Mouse (Mus musculus): Measurements from ENCODE around the gene Lyrm7. TPM values are rescaled to one million over a fixed set of nuclear protein-coding genes. Genes with fewer than 3 reads are reported as not detected.

Gene Lyrm7
- polyA plus RNA-seq, 1 experiment from 2014 or later = 6.1 TPM

- Histone ChIP-seq H3K27me3 (no peaks in the 10 kb centered on the region), H3K36me3 (no peaks in the 10 kb centered on the region), H3K4me2 (no peak overlapping the region), H3K27ac (no peak overlapping the region), H3K4me1 (replicated peaks) (no peaks in the 10 kb centered on the region), H3K9me3 (no peaks in the 10 kb centered on the region), H3K9ac (replicated peaks) (no peak overlapping the region), H3K4me3 (replicated peaks) (no peak overlapping the region)
- ATAC-seq (ENCODE audit: insufficient number of reproducible peaks, insufficient read depth, low FRiP score, low TSS enrichment, low read depth) = no peak
- WGBS = 54% methylated on average over 9 of the region's 9 CpGs
Measured at GRCm38 (mm10) chr11:54844424-54844823, 16.3 kb downstream of the Lyrm7 start.

- H3K4me1 ChIP-seq (replicated peaks) = no peaks in the 10 kb centered on the region
- no peak for ATAC-seq (ENCODE audit: insufficient number of reproducible peaks, insufficient read depth, low FRiP score, low TSS enrichment, low read depth)
Measured at GRCm38 (mm10) chr11:54840891-54841290, 19.8 kb downstream of the Lyrm7 start.

GRCm38 (mm10) chr11:54839696-54840095, 21.0 kb downstream of the Lyrm7 start:
- H3K4me1 ChIP-seq (replicated peaks) = no peaks in the 10 kb centered on the region
- no peaks in the 10 kb centered on the region for H3K36me3 ChIP-seq
- no peak overlapping the region for H3K9ac ChIP-seq (replicated peaks)
- H3K27me3 ChIP-seq = no peaks in the 10 kb centered on the region
- 83% methylated on average over 4 of the region's 4 CpGs for WGBS
- no peak for ATAC-seq (ENCODE audit: insufficient number of reproducible peaks, insufficient read depth, low FRiP score, low TSS enrichment, low read depth)
- H3K4me2 ChIP-seq = no peak overlapping the region
- no peaks in the 10 kb centered on the region for H3K9me3 ChIP-seq
- H3K4me3 ChIP-seq (replicated peaks) = no peak overlapping the region
- H3K27ac ChIP-seq = no peak overlapping the region

More at GRCm38 (mm10) chr11:54840891-54841290, 19.8 kb downstream of the Lyrm7 start:
- Histone ChIP-seq H3K9ac (replicated peaks) (no peak overlapping the region), H3K4me3 (replicated peaks) (no peak overlapping the region), H3K9me3 (no peaks in the 10 kb centered on the region), H3K36me3 (no peaks in the 10 kb centered on the region), H3K4me2 (no peak overlapping the region), H3K27me3 (no peaks in the 10 kb centered on the region), H3K27ac (no peak overlapping the region)
- 90% methylated on average over 11 of the region's 11 CpGs for WGBS

GRCm38 (mm10) chr11:54836106-54836505, 24.6 kb downstream of the Lyrm7 start:
- whole genome bisulfite sequencing = 78% methylated on average over 9 of the region's 9 CpGs
- H3K4me2 ChIP-seq = no peak overlapping the region

GRCm38 (mm10) chr11:54834596-54834995, 26.1 kb downstream of the Lyrm7 start:
- Histone ChIP-seq H3K4me3 (replicated peaks) (no peak overlapping the region), H3K9ac (replicated peaks) (no peak overlapping the region), H3K27me3 (no peaks in the 10 kb centered on the region), H3K27ac (no peak overlapping the region), H3K4me2 (no peak overlapping the region), H3K36me3 (no peaks in the 10 kb centered on the region), H3K4me1 (replicated peaks) (no peaks in the 10 kb centered on the region), H3K9me3 (no peaks in the 10 kb centered on the region)
- WGBS = 56% methylated on average over 2 of the region's 2 CpGs
- ATAC-seq (ENCODE audit: insufficient number of reproducible peaks, insufficient read depth, low FRiP score, low TSS enrichment, low read depth) = no peak

More at GRCm38 (mm10) chr11:54836106-54836505, 24.6 kb downstream of the Lyrm7 start:
- H3K4me1 ChIP-seq (replicated peaks) = no peaks in the 10 kb centered on the region
- no peak overlapping the region for H3K9ac ChIP-seq (replicated peaks)
- no peak overlapping the region for H3K27ac ChIP-seq
- no peaks in the 10 kb centered on the region for H3K27me3 ChIP-seq
- H3K9me3 ChIP-seq = no peaks in the 10 kb centered on the region
- no peak overlapping the region for H3K4me3 ChIP-seq (replicated peaks)
- ATAC-seq (ENCODE audit: insufficient number of reproducible peaks, insufficient read depth, low FRiP score, low TSS enrichment, low read depth) = no peak
- H3K36me3 ChIP-seq = no peaks in the 10 kb centered on the region

- Histone ChIP-seq H3K4me2 (no peak overlapping the region), H3K9me3 (no peaks in the 10 kb centered on the region), H3K36me3 (no peaks in the 10 kb centered on the region), H3K9ac (replicated peaks) (no peak overlapping the region), H3K27ac (no peak overlapping the region), H3K4me3 (replicated peaks) (no peak overlapping the region), H3K4me1 (replicated peaks) (no peaks in the 10 kb centered on the region), H3K27me3 (no peaks in the 10 kb centered on the region)
- 85% methylated on average over 4 of the region's 4 CpGs for WGBS
- ATAC-seq (ENCODE audit: insufficient number of reproducible peaks, insufficient read depth, low FRiP score, low TSS enrichment, low read depth) = no peak
Measured at GRCm38 (mm10) chr11:54833833-54834232, 26.9 kb downstream of the Lyrm7 start.

- H3K4me1 ChIP-seq (replicated peaks) = no peaks in the 10 kb centered on the region
- H3K27ac ChIP-seq = no peak overlapping the region
- no peaks in the 10 kb centered on the region for H3K36me3 ChIP-seq
- ATAC-seq (ENCODE audit: insufficient number of reproducible peaks, insufficient read depth, low FRiP score, low TSS enrichment, low read depth) = no peak
- no peak overlapping the region for H3K4me2 ChIP-seq
- no peaks in the 10 kb centered on the region for H3K27me3 ChIP-seq
- peaks cover 14% of the 10 kb centered on the region for H3K9me3 ChIP-seq
- WGBS = 92% methylated on average over 8 of the region's 8 CpGs
- no peak overlapping the region for H3K9ac ChIP-seq (replicated peaks)
- H3K4me3 ChIP-seq (replicated peaks) = no peak overlapping the region
Measured at GRCm38 (mm10) chr11:54826819-54827218, 33.9 kb downstream of the Lyrm7 start.

- H3K9me3 ChIP-seq = peaks cover 14% of the 10 kb centered on the region
- H3K9ac ChIP-seq (replicated peaks) = no peak overlapping the region
- no peak for ATAC-seq (ENCODE audit: insufficient number of reproducible peaks, insufficient read depth, low FRiP score, low TSS enrichment, low read depth)
- H3K4me3 ChIP-seq (replicated peaks) = no peak overlapping the region
- no peaks in the 10 kb centered on the region for H3K27me3 ChIP-seq
- 80% methylated on average over 4 of the region's 4 CpGs for WGBS
- H3K36me3 ChIP-seq = no peaks in the 10 kb centered on the region
- H3K4me1 ChIP-seq (replicated peaks) = no peaks in the 10 kb centered on the region
- no peak overlapping the region for H3K4me2 ChIP-seq
- no peak overlapping the region for H3K27ac ChIP-seq
Measured at GRCm38 (mm10) chr11:54825774-54826173, 34.9 kb downstream of the Lyrm7 start.

GRCm38 (mm10) chr11:54823467-54823866, 37.2 kb downstream of the Lyrm7 start:
- H3K4me2 ChIP-seq = no peak overlapping the region
- no peaks in the 10 kb centered on the region for H3K36me3 ChIP-seq
- H3K27ac ChIP-seq = no peak overlapping the region
- WGBS = 84% methylated on average over 4 of the region's 4 CpGs
- H3K4me3 ChIP-seq (replicated peaks) = no peak overlapping the region
- no peak overlapping the region for H3K9ac ChIP-seq (replicated peaks)
- H3K4me1 ChIP-seq (replicated peaks) = no peaks in the 10 kb centered on the region
- H3K27me3 ChIP-seq = no peaks in the 10 kb centered on the region
- ATAC-seq (ENCODE audit: insufficient number of reproducible peaks, insufficient read depth, low FRiP score, low TSS enrichment, low read depth) = no peak
- peaks cover 14% of the 10 kb centered on the region for H3K9me3 ChIP-seq

GRCm38 (mm10) chr11:54819489-54819888, 41.2 kb downstream of the Lyrm7 start:
- Histone ChIP-seq H3K9ac (replicated peaks) (no peak overlapping the region), H3K4me2 (no peak overlapping the region), H3K4me1 (replicated peaks) (no peaks in the 10 kb centered on the region), H3K27me3 (no peaks in the 10 kb centered on the region), H3K36me3 (no peaks in the 10 kb centered on the region), H3K4me3 (replicated peaks) (no peak overlapping the region), H3K27ac (no peak overlapping the region), H3K9me3 (0 out of 2 replicates have a peak, but pooled peaks cover 5% of the 10 kb centered on the region)
- WGBS = 70% methylated on average over 7 of the region's 7 CpGs
- no peak for ATAC-seq (ENCODE audit: insufficient number of reproducible peaks, insufficient read depth, low FRiP score, low TSS enrichment, low read depth)

GRCm38 (mm10) chr11:54817449-54817848, 43.3 kb downstream of the Lyrm7 start:
- H3K4me3 ChIP-seq (replicated peaks) = no peak overlapping the region
- ATAC-seq (ENCODE audit: insufficient number of reproducible peaks, insufficient read depth, low FRiP score, low TSS enrichment, low read depth) = no peak
- no peaks in the 10 kb centered on the region for H3K4me1 ChIP-seq (replicated peaks)
- H3K27ac ChIP-seq = no peak overlapping the region
- H3K9ac ChIP-seq (replicated peaks) = no peak overlapping the region
- H3K36me3 ChIP-seq = no peaks in the 10 kb centered on the region
- H3K27me3 ChIP-seq = no peaks in the 10 kb centered on the region
- WGBS = 71% methylated on average over 4 of the region's 4 CpGs
- H3K4me2 ChIP-seq = no peak overlapping the region
- H3K9me3 ChIP-seq = no peaks in the 10 kb centered on the region

GRCm38 (mm10) chr11:54815659-54816058, 45.1 kb downstream of the Lyrm7 start:
- Histone ChIP-seq H3K4me1 (replicated peaks) (no peaks in the 10 kb centered on the region), H3K27me3 (no peaks in the 10 kb centered on the region), H3K4me2 (no peak overlapping the region), H3K36me3 (no peaks in the 10 kb centered on the region), H3K9ac (replicated peaks) (no peak overlapping the region), H3K9me3 (no peaks in the 10 kb centered on the region), H3K27ac (no peak overlapping the region), H3K4me3 (replicated peaks) (no peak overlapping the region)
- no peak for ATAC-seq (ENCODE audit: insufficient number of reproducible peaks, insufficient read depth, low FRiP score, low TSS enrichment, low read depth)
